Comparison of ENCODE assay signal across 10 mouse cellular contexts in genomic region chr2:181136934-181137333, GRCm38 (mm10). TPM values are rescaled to one million over a fixed set of nuclear protein-coding genes. Genes with fewer than 3 reads are reported as not detected.
DNase-seq lines count a peak whose midpoint lies in the region; ATAC-seq and TF ChIP-seq lines count a peak whose summit lies in the region.
"Had no signal": no experiment of that assay in that cellular context is flagged by ENCODE, and none has a peak within 500 bp of the region (broad histone marks: within the 10 kb centered on the region; RNA-seq: fewer than 3 reads in every experiment).

No protein-coding gene starts in this region.

- no peak for TF ChIP-seq EP300 in MEL (IDR thresholded peaks at IDR 0.05; ENCODE audit: low read depth in 1 of 2, low read length in 2 of 2)

- peaks cover 42% of the 10 kb centered on the region for H3K27me3 ChIP-seq in kidney, embryonic 16.5 days (ENCODE audit: insufficient read depth, low read length)
- peaks cover 1 to 4% of the 10 kb centered on the region in 2 experiments; a peak in 3 of 4 replicates for H3K27me3 ChIP-seq in MEL (ENCODE audit: control insufficient read depth in 1 of 2, insufficient read depth in 2 of 2, low read length in 2 of 2)
- peaks cover 49% of the 10 kb centered on the region for H3K27me3 ChIP-seq in intestine, embryonic 16.5 days (replicated peaks; ENCODE audit: control insufficient read depth, insufficient read depth, low read length)
- H3K27me3 ChIP-seq in forebrain, postnatal 0 days (ENCODE audit: insufficient read depth, low read length): peaks cover 9% of the 10 kb centered on the region

- peak; percentile 81 for DNase-seq in kidney, postnatal 10 days
- DNase-seq in MEL (ENCODE audit: low read depth, low spot score): peak; percentile 45
- DNase-seq in c-Kit-positive CD71-negative TER-119-negative erythroid progenitor cells, embryonic 14.5 days (ENCODE audit: low read depth): peak; percentile 24
- no peak for DNase-seq in spleen, adult 18-20 months
- no peak for DNase-seq in forebrain, postnatal 0 days

- no peak overlapping the region for H3K27ac ChIP-seq in kidney, embryonic 16.5 days (ENCODE audit: low read length)
- H3K27ac ChIP-seq in MEL (ENCODE audit: control insufficient read depth, low read depth, low read length): no peak overlapping the region
- no peak overlapping the region for H3K27ac ChIP-seq in intestine, embryonic 16.5 days (ENCODE audit: low read length)
- no peak overlapping the region for H3K27ac ChIP-seq in forebrain, postnatal 0 days (ENCODE audit: low read depth, low read length)
- H3K27ac ChIP-seq: forebrain, embryonic 15.5 days; stomach, embryonic 15.5 days had no signal

- H3K9me3 ChIP-seq in kidney, embryonic 16.5 days (ENCODE audit: low read length): no peaks in the 10 kb centered on the region
- no peaks in the 10 kb centered on the region for H3K9me3 ChIP-seq in MEL (replicated peaks; ENCODE audit: insufficient read depth, low read length)
- H3K9me3 ChIP-seq in intestine, embryonic 16.5 days (ENCODE audit: control insufficient read depth, low read length): no peaks in the 10 kb centered on the region
- H3K9me3 ChIP-seq in forebrain, postnatal 0 days (ENCODE audit: low read length): no peaks in the 10 kb centered on the region
- H3K9me3 ChIP-seq: forebrain, embryonic 15.5 days; stomach, embryonic 15.5 days had no signal

- 1% methylated on average over 6 of the region's 6 CpGs for WGBS in kidney, embryonic 16.5 days
- 2% methylated on average over 6 of the region's 6 CpGs for WGBS in intestine, embryonic 16.5 days
- 4% methylated on average over 6 of the region's 6 CpGs for WGBS in forebrain, postnatal 0 days

- H3K4me3 ChIP-seq in kidney, embryonic 16.5 days (ENCODE audit: low read length): no peak overlapping the region
- H3K4me3 ChIP-seq in MEL (ENCODE audit: control insufficient read depth in 1 of 2, insufficient read depth in 1 of 2, low read depth in 2 of 2, low read length in 2 of 2): no peak overlapping the region
- H3K4me3 ChIP-seq in intestine, embryonic 16.5 days (ENCODE audit: low read length): no peak overlapping the region
- no peak overlapping the region for H3K4me3 ChIP-seq in forebrain, postnatal 0 days (ENCODE audit: low read depth, low read length)
- H3K4me3 ChIP-seq: forebrain, embryonic 15.5 days; stomach, embryonic 15.5 days had no signal

- H3K36me3 ChIP-seq in kidney, embryonic 16.5 days (ENCODE audit: insufficient read depth, low read length): no peaks in the 10 kb centered on the region
- no peaks in the 10 kb centered on the region for H3K36me3 ChIP-seq in MEL (ENCODE audit: control insufficient read depth in 1 of 2, insufficient read depth in 2 of 2, low read length in 2 of 2)
- H3K36me3 ChIP-seq in intestine, embryonic 16.5 days (ENCODE audit: control insufficient read depth, insufficient read depth, low read length): no peaks in the 10 kb centered on the region
- no peaks in the 10 kb centered on the region for H3K36me3 ChIP-seq in forebrain, postnatal 0 days (ENCODE audit: insufficient read depth)
- H3K36me3 ChIP-seq: forebrain, embryonic 15.5 days; stomach, embryonic 15.5 days had no signal

- H3K9ac ChIP-seq in kidney, embryonic 16.5 days (replicated peaks; ENCODE audit: low read length): no peak overlapping the region
- H3K9ac ChIP-seq in MEL (ENCODE audit: control insufficient read depth, low read depth, low read length, poor library complexity, severe bottlenecking): no peak overlapping the region
- no peak overlapping the region for H3K9ac ChIP-seq in intestine, embryonic 16.5 days (ENCODE audit: low read depth, low read length)
- H3K9ac ChIP-seq in forebrain, postnatal 0 days: no peak overlapping the region
- H3K9ac ChIP-seq: forebrain, embryonic 15.5 days; stomach, embryonic 15.5 days had no signal

- no peak overlapping the region for H3K4me2 ChIP-seq in kidney, embryonic 16.5 days (replicated peaks; ENCODE audit: low read depth, low read length)
- no peak overlapping the region for H3K4me2 ChIP-seq in intestine, embryonic 16.5 days (ENCODE audit: low read depth, low read length)
- H3K4me2 ChIP-seq in forebrain, postnatal 0 days (ENCODE audit: low read depth): no peak overlapping the region
- H3K4me2 ChIP-seq: forebrain, embryonic 15.5 days; stomach, embryonic 15.5 days had no signal

- no peak for TF ChIP-seq POLR2A in MEL (IDR thresholded peaks at IDR 0.05; ENCODE audit: control insufficient read depth in 1 of 2, insufficient read depth in 1 of 2, low read depth in 1 of 2, low read length in 2 of 2, poor library complexity in 1 of 2)

- no peaks in the 10 kb centered on the region for H3K79me2 ChIP-seq in MEL (ENCODE audit: control insufficient read depth, insufficient read depth, low read length, poor library complexity)

- ATAC-seq in kidney, embryonic 16.5 days (ENCODE audit: low FRiP score, low TSS enrichment): no peak
- ATAC-seq in megakaryocyte progenitor cell, adult 5-6 weeks (replicated peaks; ENCODE audit: poor library complexity): peak; percentile 60
- ATAC-seq in intestine, embryonic 16.5 days: no peak
- ATAC-seq in forebrain, postnatal 0 days: no peak
- ATAC-seq: forebrain, embryonic 15.5 days had no signal

- TF ChIP-seq RAD21 in MEL (IDR thresholded peaks at IDR 0.05; ENCODE audit: low read depth, low read length): no peak

- TF ChIP-seq CTCF in MEL (IDR thresholded peaks at IDR 0.05 in 2 of 3, conservative IDR thresholded peaks at IDR 0.05 in 1 of 3; ENCODE audit: control insufficient read depth in 1 of 3, insufficient read depth in 1 of 3, low read depth in 2 of 3, low read length in 3 of 3, poor library complexity in 1 of 3, severe bottlenecking in 1 of 3): no peak
- no peak for TF ChIP-seq CTCF in forebrain, postnatal 0 days (IDR thresholded peaks at IDR 0.05; ENCODE audit: low read depth)

- peaks cover 13% of the 10 kb centered on the region for H3K4me1 ChIP-seq in kidney, embryonic 16.5 days (ENCODE audit: insufficient read depth, low read length)
- no peaks in the 10 kb centered on the region for H3K4me1 ChIP-seq in MEL (ENCODE audit: control insufficient read depth in 1 of 2, insufficient read depth in 2 of 2, low read length in 2 of 2)
- peaks cover 9% of the 10 kb centered on the region; the same call in 1 of the 2 replicates for H3K4me1 ChIP-seq in intestine, embryonic 16.5 days (ENCODE audit: control insufficient read depth, insufficient read depth, low read length)
- peaks cover 17% of the 10 kb centered on the region for H3K4me1 ChIP-seq in forebrain, postnatal 0 days (ENCODE audit: insufficient read depth)

TF ChIP-seq in MEL, 35 proteins besides CTCF, POLR2A, EP300 and RAD21 (continues in another document):
- TF ChIP-seq ZMIZ1 (IDR thresholded peaks at IDR 0.05; ENCODE audit: low read depth, low read length) (no peak), POLR2AphosphoS2 (IDR thresholded peaks at IDR 0.05; ENCODE audit: low read length) (no peak), MAZ (IDR thresholded peaks at IDR 0.05; ENCODE audit: low read depth, low read length) (no peak), ZKSCAN1 (IDR thresholded peaks at IDR 0.05; ENCODE audit: low read depth, low read length) (no peak), UBTF (IDR thresholded peaks at IDR 0.05; ENCODE audit: borderline replicate concordance, insufficient read depth, low read depth, low read length) (no peak), NELFE (IDR thresholded peaks at IDR 0.05; ENCODE audit: low read depth, low read length) (no peak), TCF12 (IDR thresholded peaks at IDR 0.05; ENCODE audit: low read depth, low read length) (no peak), MYB (IDR thresholded peaks at IDR 0.05; ENCODE audit: low read depth, low read length) (no peak), TBP (IDR thresholded peaks at IDR 0.05; ENCODE audit: low read depth, low read length) (no peak), SMC3 (IDR thresholded peaks at IDR 0.05; ENCODE audit: low read depth, low read length) (no peak), GABPA (IDR thresholded peaks at IDR 0.05; ENCODE audit: low read depth, low read length) (no peak), NRF1 (IDR thresholded peaks at IDR 0.05; ENCODE audit: insufficient read depth, low read depth, low read length, poor library complexity, severe bottlenecking) (no peak)

RNA-seq across cellular contexts. Expression of gene Kcnq2, which starts 1.8 kb away (rescaled TPM):
- polyA plus RNA-seq in kidney, embryonic 16.5 days (2015; fragmentation: Nextera tagmentation; extraction: Ambion mirVana): 0.16 and 0.44 TPM in 2 replicates
- total RNA-seq in MEL (2012; rRNA removed): 0.13 and 0.19 TPM in 2 replicates
- under 1 TPM in 1 of 2 experiments, not detected in 1; 0.57 TPM for polyA plus RNA-seq in MEL (2012; ENCODE audit: insufficient read depth in 1 of 2, insufficient read length in 2 of 2, low read depth in 1 of 2, low replicate concordance in 2 of 2, missing spikeins in 1 of 2)
- total RNA-seq in megakaryocyte progenitor cell, adult 5-6 weeks (2015): not detected in 2 replicates
- total RNA-seq in megakaryocyte progenitor cell, adult 5-6 weeks (2017): not detected in 2 replicates
- polyA plus RNA-seq in intestine, embryonic 16.5 days (2015; fragmentation: Nextera tagmentation; extraction: Ambion mirVana): 0.75 and 1.0 TPM in 2 replicates
- 113 and 134 TPM in 2 replicates for total RNA-seq in forebrain, postnatal 0 days (2014; rRNA removed)
- polyA plus RNA-seq in forebrain, postnatal 0 days (2015; fragmentation: Nextera tagmentation; extraction: Ambion mirVana): 24.7 and 31.7 TPM in 2 replicates

RNA-seq across cellular contexts. Expression of gene Eef1a2, which starts 19.9 kb away (rescaled TPM):
- polyA plus RNA-seq in kidney, embryonic 16.5 days (2015; fragmentation: Nextera tagmentation; extraction: Ambion mirVana): 0.10 TPM in 1 of 2 replicates, not detected in the other
- total RNA-seq in MEL (2012; rRNA removed): not detected in 2 replicates
- not detected for polyA plus RNA-seq in MEL (2012; ENCODE audit: insufficient read depth in 1 of 2, insufficient read length in 2 of 2, low read depth in 1 of 2, low replicate concordance in 2 of 2, missing spikeins in 1 of 2)
- not detected in 2 replicates for total RNA-seq in megakaryocyte progenitor cell, adult 5-6 weeks (2015)
- total RNA-seq in megakaryocyte progenitor cell, adult 5-6 weeks (2017): not detected in 2 replicates
- polyA plus RNA-seq in intestine, embryonic 16.5 days (2015; fragmentation: Nextera tagmentation; extraction: Ambion mirVana): 0.06 TPM in 2 replicates
- 215 and 218 TPM in 2 replicates for total RNA-seq in forebrain, postnatal 0 days (2014; rRNA removed)
- 12.8 and 17.5 TPM in 2 replicates for polyA plus RNA-seq in forebrain, postnatal 0 days (2015; fragmentation: Nextera tagmentation; extraction: Ambion mirVana)

RNA-seq across cellular contexts. Expression of gene Ppdpf, which starts 50.1 kb away (rescaled TPM):
- polyA plus RNA-seq in kidney, embryonic 16.5 days (2015; fragmentation: Nextera tagmentation; extraction: Ambion mirVana): 302 and 310 TPM in 2 replicates
- 18.1 and 20.2 TPM in 2 replicates for total RNA-seq in MEL (2012; rRNA removed)
- 10 to 100 TPM in 1 of 2 experiments, not detected in 1; 73.4 TPM for polyA plus RNA-seq in MEL (2012; ENCODE audit: insufficient read depth in 1 of 2, insufficient read length in 2 of 2, low read depth in 1 of 2, low replicate concordance in 2 of 2, missing spikeins in 1 of 2)
- total RNA-seq in megakaryocyte progenitor cell, adult 5-6 weeks (2015): 85.7 and 109 TPM in 2 replicates
- 68.8 and 73.0 TPM in 2 replicates for total RNA-seq in megakaryocyte progenitor cell, adult 5-6 weeks (2017)
- polyA plus RNA-seq in intestine, embryonic 16.5 days (2015; fragmentation: Nextera tagmentation; extraction: Ambion mirVana): 275 and 287 TPM in 2 replicates
- 239 and 264 TPM in 2 replicates for total RNA-seq in forebrain, postnatal 0 days (2014; rRNA removed)
- polyA plus RNA-seq in forebrain, postnatal 0 days (2015; fragmentation: Nextera tagmentation; extraction: Ambion mirVana): 402 and 447 TPM in 2 replicates

Comparison
In these comparisons a context has a peak if more than half of its experiments do, and no peak if none do; other contexts are left out.
1. DNase-seq: peak in kidney, postnatal 10 days (single experiment), MEL (single experiment) and c-Kit-positive CD71-negative TER-119-negative erythroid progenitor cells, embryonic 14.5 days (single experiment); none in spleen, adult 18-20 months (0 of 2) and forebrain, postnatal 0 days (single experiment).
2. RNA of gene Kcnq2, which starts 1.8 kb away (polyA plus RNA-seq): 24.7 to 31.7 TPM in forebrain, postnatal 0 days; 0.75 to 1.0 TPM in intestine, embryonic 16.5 days, 0.57 TPM in MEL and 0.16 to 0.44 TPM in kidney, embryonic 16.5 days; every median in the first group is over 10 times any median in the second.
3. RNA of gene Eef1a2, which starts 19.9 kb away (polyA plus RNA-seq): 12.8 to 17.5 TPM in forebrain, postnatal 0 days; 0.10 TPM in kidney, embryonic 16.5 days, 0.06 TPM in intestine, embryonic 16.5 days and not detected in MEL; every median in the first group is over 10 times any median in the second.